8 mouse cellular contexts compared by ENCODE assay signal in the genomic region with DNA sequence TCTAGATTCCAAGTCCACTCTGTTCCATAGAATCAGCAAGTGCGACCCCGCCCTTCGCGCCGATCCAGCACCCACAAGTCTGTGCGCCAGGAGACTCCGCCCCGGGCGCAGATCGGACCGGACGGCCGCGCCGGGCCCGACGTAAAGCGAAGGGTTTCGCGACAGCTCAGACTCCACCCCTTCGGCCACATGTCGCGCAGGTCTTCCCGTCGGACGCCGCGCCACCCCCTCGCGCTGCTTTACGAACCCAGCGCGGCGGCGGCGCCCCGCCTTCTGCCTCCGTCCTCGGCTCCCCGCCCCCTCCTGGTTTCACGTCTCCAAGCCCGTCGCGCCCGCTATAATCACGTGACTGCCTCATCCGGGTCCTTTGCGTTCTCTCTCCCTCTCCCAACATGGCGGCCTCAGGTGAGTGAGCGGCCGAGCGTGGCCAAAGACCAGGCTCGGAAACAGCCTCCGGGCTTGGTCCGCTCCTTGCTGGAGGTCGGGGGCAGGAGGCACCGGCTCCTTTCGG. TPM values are rescaled to one million over a fixed set of nuclear protein-coding genes. Genes with fewer than 3 reads are reported as not detected.
DNase-seq lines count a peak whose midpoint lies in the region; ATAC-seq and TF ChIP-seq lines count a peak whose summit lies in the region.

Eif4b (plus strand) TSS at position 215 of the 511 bp plus-strand sequence.

- H3K79me2 ChIP-seq in heart, adult 2 months (replicated peaks; ENCODE audit: control insufficient read depth, insufficient read depth, low read length), result peaks cover 6% of the 10 kb centered on the region; the same call in 1 of the 2 replicates

- peak within 1 kb of the TSS; percentile 88 for H3K4me3 ChIP-seq in embryonic facial prominence, embryonic 14.5 days (ENCODE audit: low read depth, low read length)
- peak within 1 kb of the TSS; percentile 88 for H3K4me3 ChIP-seq in heart, adult 2 months
- peak within 1 kb of the TSS; percentile 93 for H3K4me3 ChIP-seq in limb, embryonic 13.5 days
- H3K4me3 ChIP-seq in midbrain, embryonic 16.5 days (ENCODE audit: low read depth, low read length), result peak within 1 kb of the TSS; percentile 93

- H3K27me3 ChIP-seq in embryonic facial prominence, embryonic 14.5 days (replicated peaks; ENCODE audit: control insufficient read depth, insufficient read depth, low read length), result no peaks in the 10 kb centered on the region
- no peaks in the 10 kb centered on the region for H3K27me3 ChIP-seq in heart, adult 2 months (ENCODE audit: control insufficient read depth, insufficient read depth, low read length)
- H3K27me3 ChIP-seq in limb, embryonic 13.5 days, result no peaks in the 10 kb centered on the region
- H3K27me3 ChIP-seq in midbrain, embryonic 16.5 days (ENCODE audit: control insufficient read depth, insufficient read depth, low read depth, low read length), result no peaks in the 10 kb centered on the region; the same call in 1 of the 2 replicates

- peak; percentile 15; the same call in 1 of the 2 replicates for TF ChIP-seq CTCF in heart, adult 2 months (IDR thresholded peaks at IDR 0.05)

- no peaks in the 10 kb centered on the region for H3K36me3 ChIP-seq in embryonic facial prominence, embryonic 14.5 days (ENCODE audit: control insufficient read depth, insufficient read depth, low read length)
- H3K36me3 ChIP-seq in heart, adult 2 months (ENCODE audit: control insufficient read depth, insufficient read depth, low read length), result peaks cover 7% of the 10 kb centered on the region
- 0 out of 2 replicates have a peak, but pooled peaks cover 3% of the 10 kb centered on the region for H3K36me3 ChIP-seq in limb, embryonic 13.5 days
- no peaks in the 10 kb centered on the region for H3K36me3 ChIP-seq in midbrain, embryonic 16.5 days (ENCODE audit: control insufficient read depth, insufficient read depth, low read length)

- WGBS in embryonic facial prominence, embryonic 14.5 days, result 0% methylated on average over 38 of the region's 58 CpGs
- under 1% methylated on average over 58 of the region's 58 CpGs for WGBS in heart, adult 2 months
- under 1% methylated on average over 58 of the region's 58 CpGs for WGBS in limb, embryonic 13.5 days
- under 1% methylated on average over 47 of the region's 58 CpGs for WGBS in midbrain, embryonic 16.5 days

- peak within 1 kb of the TSS; percentile 93 for H3K9ac ChIP-seq in embryonic facial prominence, embryonic 14.5 days (ENCODE audit: low read depth, low read length)
- peak within 1 kb of the TSS; percentile 85 for H3K9ac ChIP-seq in heart, adult 2 months (ENCODE audit: low read depth, low read length)
- peak within 1 kb of the TSS; percentile 97 for H3K9ac ChIP-seq in limb, embryonic 13.5 days
- H3K9ac ChIP-seq in midbrain, embryonic 16.5 days (ENCODE audit: low read depth, low read length), result peak within 1 kb of the TSS; percentile 95

- peaks cover 16% of the 10 kb centered on the region for H3K4me1 ChIP-seq in embryonic facial prominence, embryonic 14.5 days (ENCODE audit: control insufficient read depth, insufficient read depth, low read length)
- H3K4me1 ChIP-seq in heart, adult 2 months (ENCODE audit: control insufficient read depth, insufficient read depth, low read length), result no peaks in the 10 kb centered on the region; the same call in 1 of the 2 replicates
- peaks cover 20% of the 10 kb centered on the region for H3K4me1 ChIP-seq in limb, embryonic 13.5 days
- H3K4me1 ChIP-seq in midbrain, embryonic 16.5 days (ENCODE audit: control insufficient read depth, insufficient read depth, low read length), result peaks cover 21% of the 10 kb centered on the region

- TF ChIP-seq EP300 in heart, adult 2 months (IDR thresholded peaks at IDR 0.05; ENCODE audit: insufficient read depth, low read depth, low read length), result peak; percentile 33; the same call in 1 of the 2 replicates

- peak; percentile 95 for ATAC-seq in embryonic facial prominence, embryonic 14.5 days (ENCODE audit: low read depth)
- peak; percentile 93 for ATAC-seq in limb, embryonic 13.5 days (ENCODE audit: low FRiP score, low read depth)
- ATAC-seq in midbrain, embryonic 16.5 days, result peak; percentile 94

- DNase-seq in 3T3-L1 (ENCODE audit: low read depth, low spot score), result peak; percentile 100
- peak; percentile 95 to 97 for DNase-seq in adrenal gland, postnatal 4 days (ENCODE audit: low spot score in 2 of 2)
- DNase-seq in embryonic facial prominence, embryonic 14.5 days (ENCODE audit: low spot score), result peak; percentile 99
- DNase-seq in heart, adult 2 months, result peak; percentile 97 to 100
- DNase-seq in kidney, adult 8-10 months, result peak; percentile 99
- peak; percentile 97 to 99 for DNase-seq in spleen, postnatal 10 days (ENCODE audit: low spot score in 2 of 2)

- H3K27ac ChIP-seq in embryonic facial prominence, embryonic 14.5 days (replicated peaks; ENCODE audit: low read depth, low read length), result peak within 1 kb of the TSS; percentile 96
- H3K27ac ChIP-seq in heart, adult 2 months, result peak within 1 kb of the TSS; percentile 92
- peak within 1 kb of the TSS; percentile 95 for H3K27ac ChIP-seq in limb, embryonic 13.5 days
- H3K27ac ChIP-seq in midbrain, embryonic 16.5 days (ENCODE audit: low read length), result peak within 1 kb of the TSS; percentile 95

- no peaks in the 10 kb centered on the region for H3K9me3 ChIP-seq in embryonic facial prominence, embryonic 14.5 days (ENCODE audit: control insufficient read depth, low read length)
- H3K9me3 ChIP-seq in limb, embryonic 13.5 days, result no peaks in the 10 kb centered on the region
- no peaks in the 10 kb centered on the region for H3K9me3 ChIP-seq in midbrain, embryonic 16.5 days (replicated peaks; ENCODE audit: control insufficient read depth, low read length, poor library complexity, severe bottlenecking)

- peak; percentile 64 for TF ChIP-seq POLR2A in heart, adult 2 months (IDR thresholded peaks at IDR 0.05; ENCODE audit: insufficient read depth, low read depth, low read length)

- intact Hi-C loops in heart, adult 2 months (cut with DNase I), result loop anchor here (10.0 kb wide), 1 partner anchor 601 kb away; the partner anchor contains the start of gene Atp5g2

- peak within 1 kb of the TSS; percentile 86 for H3K4me2 ChIP-seq in embryonic facial prominence, embryonic 14.5 days (ENCODE audit: low read depth, low read length)
- peak within 1 kb of the TSS; percentile 88 for H3K4me2 ChIP-seq in limb, embryonic 13.5 days (replicated peaks)
- peak within 1 kb of the TSS; percentile 78 for H3K4me2 ChIP-seq in midbrain, embryonic 16.5 days (ENCODE audit: low read length)

RNA-seq across cellular contexts. Expression of gene Eif4b, which starts in this region (rescaled TPM):
- 100 to 1,000 TPM; 352 to 356 TPM for total RNA-seq in adrenal gland, postnatal 4 days (2021)
- 123 and 141 TPM in 2 replicates for polyA plus RNA-seq in embryonic facial prominence, embryonic 14.5 days (2014; fragmentation: Nextera tagmentation; extraction: Ambion mirVana)
- 100 to 1,000 TPM; 138 to 177 TPM for total RNA-seq in heart, adult 2 months (2021)
- 50.7 and 87.9 TPM in 2 replicates for polyA plus RNA-seq in heart, adult 2 months (2012; rRNA removed)
- polyA plus RNA-seq in limb, embryonic 13.5 days (2015; fragmentation: Nextera tagmentation; extraction: Ambion mirVana), result 118 and 120 TPM in 2 replicates
- polyA plus RNA-seq in midbrain, embryonic 16.5 days (2015; fragmentation: Nextera tagmentation; extraction: Ambion mirVana), result 87.3 and 90.0 TPM in 2 replicates

Comparison
In these comparisons a context has a peak if more than half of its experiments do, and no peak if none do; other contexts are left out.
1. Peak in every context shown above with its lines: DNase-seq, ATAC-seq, H3K4me3 ChIP-seq and H3K27ac ChIP-seq.